Mouse (Mus musculus) C2C12 (cell line): ENCODE results near the gene Pnkp.

Source experiments
- CEBPB ChIP-seq: IDR thresholded peaks from one replicate; pipeline ENCODE4 v1.6.1; 2011; ENCODE audit warnings: low read depth, mild to moderate bottlenecking, control low read depth, moderate library complexity
- CTCF ChIP-seq: IDR thresholded peaks from one replicate; pipeline ENCODE4 v1.5.1; 2011; ENCODE audit not compliant: control insufficient read depth, insufficient read depth, insufficient read length
- FOSL1 ChIP-seq: IDR thresholded peaks from one replicate; pipeline ENCODE4 v1.8.0; 2011; ENCODE audit warnings: mild to moderate bottlenecking, low read length; ENCODE audit not compliant: poor library complexity, insufficient read depth, severe bottlenecking
- MAX ChIP-seq: IDR thresholded peaks from one replicate; pipeline ENCODE4 v1.6.1; 2011; ENCODE audit warnings: mild to moderate bottlenecking, control low read depth
- MYOD1 ChIP-seq: IDR thresholded peaks from one replicate; pipeline ENCODE4 v1.6.1; 2011; ENCODE audit warnings: low read depth; ENCODE audit not compliant: control insufficient read depth, insufficient read length
- MYOG ChIP-seq: IDR thresholded peaks from one replicate; pipeline ENCODE4 v1.6.1; 2011; ENCODE audit not compliant: control insufficient read depth, insufficient read length; ENCODE audit errors: extremely low read depth
- USF1 ChIP-seq: IDR thresholded peaks from one replicate; pipeline ENCODE4 v1.6.1; 2011; ENCODE audit warnings: low read depth, mild to moderate bottlenecking, control low read depth, moderate library complexity

- TF ChIP-seq CTCF (no peak), CEBPB (no peak), MYOD1 (no peak), MYOG (no peak), FOSL1 (no peak), MAX (no peak), USF1 (no peak)
Measured at GRCm38 (mm10) chr7:44828706-44829105, 28.2 kb upstream of the Pnkp start.
